Mouse (Mus musculus) forebrain, embryonic 10.5 days (tissue): Measurements from ENCODE around the gene Dnali1. TPM values are rescaled to one million over a fixed set of nuclear protein-coding genes. Genes with fewer than 3 reads are reported as not detected.

Source experiments
- DNase-seq: peaks from one replicate; pipeline ENCODE4 v3.0.0-alpha.2; 2017; ENCODE audit warnings: low spot score; ENCODE audit errors: extremely low spot score
- H3K27ac ChIP-seq: fragments of 300-500 bp; sonication (generic); 2 replicates; pipeline ENCODE4 v1.5.1; 2016; ENCODE audit warnings: mild to moderate bottlenecking
- H3K27me3 ChIP-seq: fragments of 300-500 bp; sonication (generic); 2 replicates; pipeline ENCODE4 v1.6.1; 2016; ENCODE audit warnings: mild to moderate bottlenecking; ENCODE audit not compliant: poor library complexity, severe bottlenecking
- H3K36me3 ChIP-seq: fragments of 300-500 bp; sonication (generic); replicated peaks from 2 replicates; pipeline ENCODE4 v1.6.1; 2016; ENCODE audit warnings: mild to moderate bottlenecking, moderate library complexity
- H3K4me1 ChIP-seq: fragments of 300-500 bp; sonication (generic); 2 replicates; pipeline ENCODE4 v1.6.1; 2016
- H3K4me3 ChIP-seq: fragments of 300-500 bp; sonication (generic); 2 replicates; pipeline ENCODE4 v1.5.1; 2016; ENCODE audit warnings: mild to moderate bottlenecking, moderate library complexity
- H3K9me3 ChIP-seq: fragments of 300-500 bp; sonication (generic); 2 replicates; pipeline ENCODE4 v1.6.1; 2016; ENCODE audit warnings: mild to moderate bottlenecking, moderate library complexity
- WGBS: fragments of 180-500 bp; shearing (Covaris S2); methylation state at CpG from one replicate; pipeline ENCODE4 v1.1.7; 2016; 5-methylcytosine and 5-hydroxymethylcytosine counted together
- polyA plus RNA-seq: library from polyadenylated mRNA; unstranded; fragments of >200 nt; fragmentation: Nextera tagmentation; extraction: Ambion mirVana; gene quantifications from 2 replicates; pipeline ENCODE4 v1.2.1, GENCODE M21; 2016

Gene Dnali1
- polyA plus RNA-seq = 0.28 and 0.30 TPM in 2 replicates

GRCm38 (mm10) chr4:125065517-125066307 is at the start of gene Dnali1:
Dnali1 (minus strand) TSS chr4:125065703.
- Histone ChIP-seq H3K27me3 (no peaks in the 10 kb centered on the region; the same call in 1 of the 2 replicates), H3K9me3 (no peaks in the 10 kb centered on the region), H3K36me3 (peaks cover 28% of the 10 kb centered on the region), H3K27ac (peak within 1 kb of the TSS; percentile 87), H3K4me1 (peaks cover 28% of the 10 kb centered on the region), H3K4me3 (peak within 1 kb of the TSS; percentile 94)
- WGBS = 4% methylated on average over 26 of the region's 26 CpGs
- peak; percentile 67 for DNase-seq

GRCm38 (mm10) chr4:125115081-125115480 is 49.6 kb upstream of the Dnali1 start:
- H3K4me1 ChIP-seq = peaks cover 25% of the 10 kb centered on the region
- DNase-seq = no peak
- peaks cover 20% of the 10 kb centered on the region for H3K36me3 ChIP-seq
- peak overlapping the region; percentile 67; the same call in 1 of the 2 replicates for H3K27ac ChIP-seq
- H3K27me3 ChIP-seq = peaks cover 7% of the 10 kb centered on the region; the same call in 1 of the 2 replicates
- H3K4me3 ChIP-seq = no peak overlapping the region; the same call in 1 of the 2 replicates
- WGBS = 80% methylated on average over 4 of the region's 4 CpGs
- H3K9me3 ChIP-seq = no peaks in the 10 kb centered on the region

DNA sequence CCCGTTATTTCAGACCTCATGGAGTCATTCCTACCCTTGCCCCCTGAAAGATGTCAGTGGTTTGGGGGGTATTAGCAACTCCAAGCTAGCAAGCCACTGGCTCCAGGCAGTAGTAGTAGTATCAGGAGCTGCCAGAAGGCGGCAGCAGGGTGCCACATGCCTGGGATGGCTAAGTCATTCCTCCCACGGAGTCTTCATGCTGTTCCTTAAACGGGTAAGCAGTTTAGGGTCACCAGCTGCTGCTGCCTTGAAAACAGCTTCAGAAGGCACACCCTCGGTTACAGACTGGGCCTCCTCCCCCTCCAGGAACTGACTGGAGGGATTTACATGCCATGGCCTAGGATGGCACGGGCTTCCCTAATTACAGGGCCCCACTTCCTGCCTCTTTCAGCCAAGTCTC is 49.1 kb upstream of the Dnali1 start:
- H3K36me3 ChIP-seq = peaks cover 24% of the 10 kb centered on the region
- peaks cover 25% of the 10 kb centered on the region for H3K4me1 ChIP-seq
- 15% methylated on average over 6 of the region's 6 CpGs for WGBS
- peak overlapping the region; percentile 67; the same call in 1 of the 2 replicates for H3K27ac ChIP-seq
- peak; percentile 74 for DNase-seq
- H3K9me3 ChIP-seq = no peaks in the 10 kb centered on the region
- H3K27me3 ChIP-seq = peaks cover 3% of the 10 kb centered on the region; the same call in 1 of the 2 replicates
- no peak overlapping the region; the same call in 1 of the 2 replicates for H3K4me3 ChIP-seq

DNA sequence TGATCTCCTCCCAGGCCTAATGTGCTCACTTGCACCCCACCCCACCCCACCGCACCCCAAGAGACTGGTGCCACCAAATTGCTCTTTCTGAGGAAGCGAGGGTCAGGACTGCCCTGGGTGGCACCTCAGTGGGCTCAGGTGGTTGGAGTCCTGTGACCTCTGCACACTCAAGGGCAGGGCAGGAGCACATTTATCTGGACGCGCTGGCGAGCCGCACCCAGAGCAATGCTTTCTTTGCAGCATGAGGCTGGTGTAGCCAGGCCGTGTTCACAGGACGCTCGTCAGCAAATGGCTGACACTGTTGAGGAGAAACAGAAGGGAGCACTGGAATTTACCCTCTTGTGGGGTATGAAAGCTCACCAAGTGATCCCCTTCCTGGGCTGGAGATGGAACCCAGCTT is 39.9 kb upstream of the Dnali1 start:
- H3K4me1 ChIP-seq = peaks cover 4% of the 10 kb centered on the region; the same call in 1 of the 2 replicates
- peaks cover 84% of the 10 kb centered on the region for H3K36me3 ChIP-seq
- H3K9me3 ChIP-seq = no peaks in the 10 kb centered on the region
- 93% methylated on average over 9 of the region's 9 CpGs for WGBS
- H3K4me3 ChIP-seq = no peak overlapping the region
- no peaks in the 10 kb centered on the region for H3K27me3 ChIP-seq
- no peak overlapping the region for H3K27ac ChIP-seq
- no peak for DNase-seq

GRCm38 (mm10) chr4:125101334-125101733 is 35.8 kb upstream of the Dnali1 start:
- H3K27ac ChIP-seq = no peak overlapping the region
- 74% methylated on average over 13 of the region's 13 CpGs for WGBS

DNA sequence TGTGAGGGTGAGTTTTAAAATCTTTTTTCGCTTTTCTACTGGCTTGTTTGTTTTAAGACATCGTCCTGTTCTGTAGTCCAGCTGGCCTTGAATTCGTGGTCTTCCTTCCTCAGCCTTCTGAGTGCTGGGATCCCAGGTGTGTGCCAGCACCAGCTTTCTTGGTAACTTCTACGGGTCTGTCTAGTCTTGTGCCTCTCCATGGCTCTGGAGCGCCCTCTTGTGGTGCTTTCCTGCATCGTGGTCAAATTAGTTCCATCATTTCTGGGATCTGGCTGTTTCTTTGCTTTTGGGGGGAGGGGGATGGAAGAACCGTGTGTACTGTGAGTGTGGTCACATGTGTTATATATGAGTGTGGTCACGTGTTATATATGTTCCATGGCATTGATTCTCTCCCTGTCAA is 34.0 kb upstream of the Dnali1 start:
- Histone ChIP-seq H3K27me3 (no peaks in the 10 kb centered on the region), H3K4me3 (no peak overlapping the region), H3K36me3 (peaks cover 56% of the 10 kb centered on the region), H3K4me1 (no peaks in the 10 kb centered on the region), H3K27ac (no peak overlapping the region), H3K9me3 (no peaks in the 10 kb centered on the region)
- peak; percentile 84 for DNase-seq
- WGBS = 13% methylated on average over 8 of the region's 8 CpGs

More at GRCm38 (mm10) chr4:125101334-125101733, 35.8 kb upstream of the Dnali1 start:
- peaks cover 2% of the 10 kb centered on the region; the same call in 1 of the 2 replicates for H3K4me1 ChIP-seq
- H3K9me3 ChIP-seq = no peaks in the 10 kb centered on the region
- peaks cover 59% of the 10 kb centered on the region for H3K36me3 ChIP-seq
- H3K4me3 ChIP-seq = no peak overlapping the region
- no peak for DNase-seq
- H3K27me3 ChIP-seq = no peaks in the 10 kb centered on the region

- DNase-seq = no peak
- no peak overlapping the region for H3K27ac ChIP-seq
- 88% methylated on average over 4 of the region's 4 CpGs for WGBS
These were observed 31.9 kb upstream of the Dnali1 start for GRCm38 (mm10) chr4:125097412-125097811.

GRCm38 (mm10) chr4:125096066-125096465 is 30.6 kb upstream of the Dnali1 start:
- no peaks in the 10 kb centered on the region for H3K4me1 ChIP-seq
- no peak overlapping the region for H3K27ac ChIP-seq
- 96% methylated on average over 5 of the region's 5 CpGs for WGBS
- no peak overlapping the region for H3K4me3 ChIP-seq
- H3K36me3 ChIP-seq = peaks cover 60% of the 10 kb centered on the region
- DNase-seq = no peak
- H3K9me3 ChIP-seq = peaks cover 4% of the 10 kb centered on the region; the same call in 1 of the 2 replicates
- H3K27me3 ChIP-seq = no peaks in the 10 kb centered on the region

More at GRCm38 (mm10) chr4:125097412-125097811, 31.9 kb upstream of the Dnali1 start:
- peaks cover 57% of the 10 kb centered on the region for H3K36me3 ChIP-seq
- H3K4me1 ChIP-seq = no peaks in the 10 kb centered on the region
- no peak overlapping the region for H3K4me3 ChIP-seq
- no peaks in the 10 kb centered on the region for H3K9me3 ChIP-seq
- H3K27me3 ChIP-seq = no peaks in the 10 kb centered on the region

DNA sequence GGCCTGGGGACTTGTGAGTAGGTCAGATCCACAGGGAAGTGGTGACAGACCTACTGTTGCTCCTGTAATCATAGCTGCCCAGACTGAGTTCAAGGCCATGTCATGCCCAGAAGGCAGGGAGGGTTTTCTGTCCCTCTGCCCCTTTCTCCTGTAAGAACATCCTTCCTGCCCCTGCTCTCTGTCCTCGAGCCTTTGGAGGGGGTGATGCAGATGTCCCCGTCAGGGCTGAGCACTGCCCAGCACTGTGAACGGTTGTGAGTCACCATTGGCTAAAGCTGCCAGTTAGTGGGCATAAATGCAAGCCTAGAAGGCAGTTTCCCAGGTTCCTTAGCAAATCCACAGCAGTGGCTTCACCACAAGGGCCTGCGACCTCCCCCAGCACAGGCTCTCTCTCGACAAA is 27.5 kb upstream of the Dnali1 start:
- Histone ChIP-seq H3K36me3 (peaks cover 83% of the 10 kb centered on the region), H3K27ac (no peak overlapping the region), H3K4me3 (no peak overlapping the region), H3K9me3 (peaks cover 4% of the 10 kb centered on the region; the same call in 1 of the 2 replicates), H3K4me1 (no peaks in the 10 kb centered on the region), H3K27me3 (no peaks in the 10 kb centered on the region)
- DNase-seq = no peak
- 91% methylated on average over 5 of the region's 5 CpGs for WGBS

GRCm38 (mm10) chr4:125085346-125085841 is 19.9 kb upstream of the Dnali1 start:
- Histone ChIP-seq H3K4me1 (peaks cover 31% of the 10 kb centered on the region), H3K9me3 (no peaks in the 10 kb centered on the region), H3K27me3 (no peaks in the 10 kb centered on the region), H3K36me3 (peaks cover 58% of the 10 kb centered on the region), H3K4me3 (peak overlapping the region; percentile 93), H3K27ac (peak overlapping the region; percentile 99)
- peak; percentile 79 for DNase-seq
- WGBS = 0% methylated on average over 45 of the region's 45 CpGs

GRCm38 (mm10) chr4:125084403-125085345 is 19.2 kb upstream of the Dnali1 start, which contains the start of gene Meaf6:
Meaf6 (plus strand) TSS chr4:125085134.
- no peaks in the 10 kb centered on the region for H3K27me3 ChIP-seq
- peaks cover 31% of the 10 kb centered on the region for H3K4me1 ChIP-seq
- peak within 1 kb of the TSS; percentile 93 for H3K4me3 ChIP-seq
- 1% methylated on average over 62 of the region's 63 CpGs for WGBS
- peaks cover 53% of the 10 kb centered on the region for H3K36me3 ChIP-seq
- H3K27ac ChIP-seq = peak within 1 kb of the TSS; percentile 99
- H3K9me3 ChIP-seq = no peaks in the 10 kb centered on the region
- DNase-seq = peak; percentile 87

DNA sequence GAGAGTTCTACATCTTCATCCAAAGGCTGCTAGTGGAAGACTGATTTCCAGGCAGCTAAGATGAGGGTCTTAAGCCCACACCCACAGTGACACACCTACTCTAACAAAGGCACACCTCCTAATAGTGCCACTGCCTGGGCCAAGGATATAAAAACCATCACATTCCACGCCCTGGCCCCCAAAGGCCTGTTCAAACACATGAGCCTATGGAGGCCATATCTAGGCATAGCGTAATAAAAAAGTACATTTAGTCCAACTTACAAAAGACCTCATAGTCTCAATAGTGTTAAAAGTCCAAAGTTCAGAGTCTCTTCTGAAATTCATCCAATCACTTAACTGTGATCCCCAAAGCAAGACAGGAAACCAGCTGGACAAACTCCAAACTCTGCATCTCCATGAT is 13.2 kb upstream of the Dnali1 start:
- no peak overlapping the region for H3K4me3 ChIP-seq
- peaks cover 6% of the 10 kb centered on the region for H3K4me1 ChIP-seq
- no peak for DNase-seq
- H3K36me3 ChIP-seq = peaks cover 76% of the 10 kb centered on the region
- no peak overlapping the region for H3K27ac ChIP-seq
- H3K9me3 ChIP-seq = no peaks in the 10 kb centered on the region
- H3K27me3 ChIP-seq = no peaks in the 10 kb centered on the region
- WGBS = 97% methylated on average over 2 of the region's 2 CpGs
